Mouse (Mus musculus) frontal cortex, postnatal 14 days (tissue): ENCODE measurements around the gene Ncoa4.
A peak's percentile ranks its signal among the peaks of the same experiment; 100 is the strongest.
"Not testable (repeated sequence)": the region's sequence is repeated elsewhere in the genome, so short reads cannot be mapped to it uniquely, and the experiment has no call there.

Experiments used
- DNase-seq, 2 experiments: peaks; one replicate each; pipeline ENCODE4 v3.0.0; 2022; ENCODE audit warnings: low spot score in 2 of 2

Gene Ncoa4

DNA sequence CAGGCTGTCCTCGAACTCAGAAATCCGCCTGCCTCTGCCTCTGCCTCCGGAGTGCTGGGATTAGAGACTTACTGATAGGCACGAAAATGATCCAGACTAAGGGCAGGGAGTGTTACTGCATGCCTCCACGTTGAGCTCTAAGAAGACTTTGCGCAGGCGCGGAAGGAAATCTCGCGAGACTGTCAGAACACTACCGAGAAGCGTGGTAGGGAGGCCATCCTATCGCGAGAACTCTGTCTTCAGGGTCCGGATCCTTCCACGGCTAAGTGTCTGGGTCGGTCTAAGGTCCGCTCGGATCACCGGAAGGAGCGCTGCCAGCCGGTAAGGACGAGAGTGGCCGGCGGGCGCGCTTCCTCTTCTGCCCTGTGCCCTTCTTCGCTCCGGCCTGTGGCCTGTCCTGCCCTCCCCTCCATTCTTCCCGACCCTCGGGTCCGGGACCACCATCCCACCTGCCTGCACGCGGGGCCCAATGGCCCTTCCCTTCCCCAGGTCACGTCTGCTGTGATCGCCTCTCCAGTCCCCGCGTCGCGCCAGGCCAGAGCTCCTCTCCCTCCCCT, at the start of gene Ncoa4:
Gene Ncoa4, plus strand, starts transcription at position 176 of the 557 bp plus-strand sequence.
- peak; percentile 97 to 98 for DNase-seq

DNA sequence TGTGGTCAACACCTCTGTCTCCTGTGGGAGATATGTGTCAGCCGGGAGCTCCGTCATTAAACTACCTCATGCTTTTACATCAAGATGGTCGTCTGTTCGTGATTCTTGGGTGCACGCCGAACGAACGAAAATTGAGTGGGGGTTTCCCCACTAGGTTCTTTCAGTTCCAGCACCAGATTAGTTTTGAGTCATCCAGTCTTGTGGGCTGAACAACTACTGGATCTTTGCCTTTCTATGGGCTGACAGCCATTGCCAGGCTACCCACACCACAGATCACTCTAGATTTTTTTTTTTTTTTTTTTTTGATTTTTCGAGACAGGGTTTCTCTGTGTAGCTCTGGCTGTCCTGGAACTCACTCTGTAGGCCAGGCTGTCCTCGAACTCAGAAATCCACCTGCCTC, 47.5 kb upstream of the Ncoa4 start:
- DNase-seq, result not testable (repeated sequence)

DNA sequence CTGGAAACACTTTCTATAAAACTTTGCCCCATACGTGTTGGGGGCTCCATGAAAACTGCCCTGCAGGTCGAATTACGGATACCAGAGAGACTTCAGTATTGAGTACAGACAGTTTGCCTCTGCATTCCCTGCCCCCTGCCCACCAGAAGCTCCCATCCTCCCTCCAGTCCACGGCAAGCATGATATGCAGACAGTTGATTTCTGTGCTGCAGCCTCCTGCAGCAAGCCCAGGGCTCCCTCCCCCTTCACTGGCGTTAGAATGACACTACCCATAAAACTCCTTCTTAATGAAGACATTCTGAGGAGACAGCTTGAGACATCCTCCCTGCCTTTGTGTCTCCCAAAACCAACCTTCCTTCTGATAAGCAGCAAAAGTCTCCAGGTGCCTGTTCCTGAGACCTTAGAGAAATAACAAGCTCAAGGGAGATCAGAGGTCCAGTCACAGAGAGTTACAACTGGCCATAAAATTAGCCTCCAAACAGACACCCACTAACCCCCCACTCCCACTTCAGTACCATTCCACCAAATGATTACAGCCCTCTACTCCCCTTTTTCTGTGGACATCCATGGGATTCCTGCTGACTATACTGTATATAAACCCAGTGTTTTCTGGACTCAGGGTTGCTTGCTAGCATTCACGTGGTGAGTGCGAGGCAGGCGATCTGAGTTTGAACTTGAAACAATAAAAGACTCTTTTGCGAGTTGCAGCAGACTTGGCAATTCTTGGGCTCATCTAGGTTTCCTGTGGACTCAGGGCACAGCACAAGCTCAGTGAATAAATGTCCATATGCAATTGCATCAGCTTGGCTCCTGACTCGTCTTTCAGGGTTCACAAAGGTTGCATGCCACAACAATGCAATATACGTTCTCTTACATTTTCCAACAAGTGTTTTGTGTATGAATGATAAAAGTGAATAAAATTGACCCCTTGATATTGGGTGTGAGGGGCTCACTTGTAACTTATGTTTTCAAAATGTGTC, 38.4 kb upstream of the Ncoa4 start:
- DNase-seq, result no peak

DNA sequence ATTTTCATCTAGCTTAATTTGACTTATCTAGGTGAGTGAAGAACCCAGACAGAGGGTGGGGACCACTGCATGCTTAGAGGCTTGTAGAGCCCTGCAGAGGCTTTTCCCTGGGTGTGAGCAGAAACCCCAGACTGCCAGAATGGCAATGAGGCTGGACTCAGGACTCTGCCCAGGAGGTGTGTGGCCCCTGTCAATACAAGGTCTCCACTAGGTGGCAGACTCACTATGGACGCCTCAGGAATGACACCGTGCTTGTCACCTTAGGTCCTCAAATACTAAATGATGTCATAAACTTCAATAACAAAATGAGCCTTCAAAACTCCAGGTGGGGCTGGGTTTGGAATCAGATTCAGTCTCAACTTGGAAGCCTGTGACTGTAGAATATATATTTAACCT, 37.7 kb upstream of the Ncoa4 start:
- no peak for DNase-seq

DNA sequence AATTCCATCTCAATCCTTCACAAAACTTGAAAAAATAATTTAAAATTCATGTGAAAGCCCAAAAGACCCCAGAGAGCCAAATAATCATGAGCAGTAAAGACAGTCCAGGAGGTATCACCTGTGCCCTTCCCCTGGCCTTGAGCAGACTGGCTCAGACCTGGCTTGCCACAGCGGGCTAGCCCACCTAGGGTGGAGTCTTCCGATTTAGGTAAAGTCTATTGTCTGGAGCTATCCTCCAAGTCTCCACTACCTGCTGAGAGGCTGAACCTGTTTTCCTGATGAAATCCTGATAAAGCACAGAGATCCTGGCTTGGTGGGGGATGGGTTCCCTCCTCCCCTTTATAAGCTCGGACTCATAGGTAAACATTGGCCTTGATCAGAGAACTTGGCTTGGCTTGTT, 35.4 kb upstream of the Ncoa4 start:
- DNase-seq, result no peak

DNA sequence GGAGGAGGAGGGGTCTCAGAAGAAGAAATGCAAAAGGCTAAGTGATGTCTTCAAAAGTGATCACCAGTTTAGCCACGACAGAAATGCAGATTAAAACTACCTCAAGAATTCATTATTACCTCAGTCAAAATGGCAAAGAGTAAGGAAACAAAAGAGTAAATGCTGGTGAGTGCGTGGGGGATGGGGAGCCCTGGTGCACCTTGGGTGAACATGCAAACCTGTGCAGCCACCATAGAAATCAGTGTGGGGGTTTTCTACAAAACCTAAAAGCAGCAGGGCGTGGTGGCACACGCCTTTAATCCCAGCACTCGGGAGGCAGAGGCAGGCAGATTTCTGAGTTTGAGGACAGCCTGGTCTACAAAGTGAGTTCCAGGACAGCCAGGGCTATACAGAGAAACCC, 34.4 kb upstream of the Ncoa4 start:
- not testable (repeated sequence) for DNase-seq

DNA sequence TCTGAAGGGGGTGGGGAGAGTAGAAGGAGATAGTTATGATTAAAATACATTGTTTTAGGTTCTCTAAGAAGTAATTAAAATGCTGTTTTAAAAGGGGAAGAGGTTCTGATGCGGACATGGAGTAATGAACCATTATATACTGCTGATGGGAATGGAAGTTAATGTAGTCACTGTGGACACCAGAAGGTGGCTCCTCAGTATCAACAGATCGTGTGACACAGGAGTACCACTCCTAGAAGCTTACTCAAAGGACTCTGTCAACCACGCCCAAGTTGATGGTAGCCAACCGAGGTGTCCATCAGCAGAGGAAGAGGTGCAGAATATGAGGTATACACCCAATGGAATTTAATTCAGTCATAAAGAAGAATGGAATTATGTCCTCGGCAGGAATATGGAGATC, 31.3 kb upstream of the Ncoa4 start:
- DNase-seq, result no peak

DNA sequence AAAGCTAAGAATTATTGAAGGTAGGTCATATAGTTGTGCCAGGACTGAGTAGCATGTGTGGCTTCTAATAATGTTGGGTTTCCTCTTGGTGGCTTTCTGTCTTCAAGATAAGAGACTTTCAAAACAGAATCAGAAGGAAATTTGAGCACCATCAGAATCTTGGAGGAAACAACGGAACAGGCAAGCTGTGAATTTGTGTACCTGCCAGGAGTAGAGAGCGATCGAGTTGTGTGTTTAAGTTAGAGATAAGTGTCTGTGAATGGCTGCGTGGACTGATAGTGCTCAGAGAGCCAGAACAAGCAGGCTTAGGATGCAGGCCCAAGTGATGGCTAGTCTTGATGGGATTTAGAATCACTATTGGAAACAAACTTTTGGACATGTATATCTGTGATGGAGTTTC, 27.8 kb upstream of the Ncoa4 start:
- DNase-seq, result no peak

DNA sequence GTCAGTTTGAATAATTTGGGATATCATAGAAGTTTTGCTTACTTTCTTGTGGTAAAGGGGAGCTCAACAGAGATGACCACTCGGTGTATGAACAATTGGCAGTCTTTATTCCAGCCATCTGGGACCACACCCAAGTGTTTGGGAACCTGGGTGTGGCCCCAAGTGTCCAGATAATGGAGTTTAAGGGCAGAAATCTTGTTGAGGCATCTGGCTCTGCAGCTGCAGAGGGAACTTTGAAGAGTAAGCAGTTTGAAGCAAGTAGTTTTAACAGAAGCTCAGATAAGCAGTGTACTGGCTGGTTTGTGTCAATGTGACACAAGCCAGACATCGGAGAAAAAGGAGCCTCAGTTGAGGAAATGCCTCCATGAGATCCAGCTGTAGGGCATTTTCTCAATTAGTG, 25.4 kb upstream of the Ncoa4 start:
- DNase-seq, result no peak

DNA sequence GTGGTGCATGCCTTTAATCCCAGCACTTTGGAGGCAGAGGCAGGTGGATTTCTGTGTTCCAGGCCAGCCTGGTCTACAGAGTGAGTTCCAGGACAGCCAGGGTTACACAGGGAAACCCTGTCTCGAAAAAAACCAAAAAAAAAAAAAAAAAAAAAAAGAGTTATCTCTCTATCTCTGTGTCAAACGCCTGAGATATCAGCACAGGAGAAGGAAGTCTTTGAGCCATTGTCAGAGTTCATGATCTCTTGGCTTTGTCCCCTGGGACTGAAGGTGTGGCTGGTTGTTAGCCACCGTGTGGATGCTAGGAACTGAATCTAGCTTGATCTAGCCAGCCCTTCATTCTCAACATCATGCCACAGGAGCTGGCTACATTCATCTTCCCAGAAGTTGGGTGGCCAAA, 23.2 kb upstream of the Ncoa4 start:
- not testable (repeated sequence) for DNase-seq

DNA sequence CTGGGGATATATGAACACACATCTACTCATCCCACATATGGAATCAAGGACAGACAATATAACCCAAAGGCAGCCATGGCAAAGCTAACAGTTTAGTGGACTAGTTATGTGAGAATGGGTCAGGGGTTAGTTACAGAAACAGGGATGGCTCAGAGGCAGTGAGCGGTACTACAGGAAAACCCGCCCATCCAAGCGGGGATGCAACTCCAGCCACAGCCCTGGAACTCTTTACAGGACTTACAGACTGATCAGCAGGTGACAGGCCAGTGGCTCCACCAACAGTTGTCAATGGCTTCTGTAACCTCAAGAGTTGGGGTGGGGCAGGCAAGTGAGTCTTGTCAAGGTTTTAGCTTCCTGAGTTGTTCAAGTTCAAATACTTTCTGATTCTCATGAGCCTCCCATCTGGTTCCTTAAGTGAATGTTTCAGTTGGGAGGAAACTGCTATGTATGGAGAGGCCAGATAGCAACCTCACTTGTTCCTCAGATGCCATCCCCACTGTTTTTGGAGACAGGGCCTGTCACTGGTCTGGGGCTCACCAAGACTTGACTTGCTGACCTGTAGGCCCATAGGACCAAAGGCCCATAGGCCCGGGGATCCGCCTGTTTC, 19.2 kb upstream of the Ncoa4 start:
- DNase-seq, result no peak

DNA sequence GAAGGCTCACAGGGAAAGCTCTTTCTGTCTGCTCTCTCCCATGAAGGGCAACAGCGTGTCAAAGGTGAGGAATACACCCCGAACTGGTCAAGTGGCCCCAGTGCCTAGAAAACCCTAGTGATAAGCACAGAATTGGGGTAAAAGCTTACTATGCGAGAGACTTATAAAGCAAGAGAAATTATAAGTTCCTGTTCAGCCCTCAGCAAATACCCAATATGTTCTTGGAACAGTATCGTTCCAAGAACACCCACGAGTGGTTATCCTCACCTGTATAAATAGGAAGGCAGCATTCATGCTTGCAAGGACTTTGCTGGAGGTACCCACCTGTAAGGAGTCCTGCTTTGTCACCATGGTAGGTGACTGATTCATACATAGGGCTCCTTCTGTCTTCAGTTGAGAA, 17.9 kb upstream of the Ncoa4 start, which contains the start of gene Msmb:
Gene Msmb, plus strand, starts transcription at position 301 of the 400 bp plus-strand sequence.
- DNase-seq, result no peak

DNA sequence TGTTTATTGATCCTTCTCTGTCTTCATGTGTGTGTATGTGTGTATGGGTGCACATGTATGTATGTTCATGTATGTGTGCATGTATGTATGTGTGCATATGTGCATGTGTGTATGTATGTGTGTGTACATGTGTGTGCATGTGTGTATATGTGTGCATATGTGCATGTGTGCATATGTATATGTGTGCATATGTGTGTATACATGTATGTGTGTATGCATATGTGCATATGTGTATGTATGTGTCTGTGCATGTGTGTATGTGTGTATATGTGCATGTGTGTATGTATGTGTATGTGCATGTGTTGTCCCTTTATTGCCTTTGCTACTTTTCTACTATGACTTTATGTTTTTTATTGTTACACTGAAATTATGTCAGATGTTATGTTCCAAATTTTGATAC, 14.9 kb upstream of the Ncoa4 start:
- DNase-seq, result no peak

DNA sequence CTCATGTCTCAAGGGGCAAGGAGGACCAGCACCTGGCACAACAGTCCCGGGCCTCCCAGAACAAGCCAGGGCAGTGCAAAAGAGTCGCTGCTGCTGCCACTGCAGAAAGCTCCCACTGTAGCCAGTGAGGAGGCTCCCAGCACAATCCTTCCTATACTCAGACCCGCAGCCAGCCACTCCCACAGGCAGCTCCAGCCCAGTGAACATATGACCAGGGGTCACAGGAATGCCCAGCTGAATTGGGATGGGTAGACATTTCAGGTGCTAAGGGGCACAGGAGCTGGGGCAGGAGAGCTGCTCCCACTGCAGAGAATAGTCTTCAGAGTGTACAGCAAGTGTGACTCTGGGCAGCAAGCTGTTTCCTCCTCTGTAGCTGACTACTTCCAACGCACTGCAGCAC, 14.3 kb upstream of the Ncoa4 start:
- no peak for DNase-seq

DNA sequence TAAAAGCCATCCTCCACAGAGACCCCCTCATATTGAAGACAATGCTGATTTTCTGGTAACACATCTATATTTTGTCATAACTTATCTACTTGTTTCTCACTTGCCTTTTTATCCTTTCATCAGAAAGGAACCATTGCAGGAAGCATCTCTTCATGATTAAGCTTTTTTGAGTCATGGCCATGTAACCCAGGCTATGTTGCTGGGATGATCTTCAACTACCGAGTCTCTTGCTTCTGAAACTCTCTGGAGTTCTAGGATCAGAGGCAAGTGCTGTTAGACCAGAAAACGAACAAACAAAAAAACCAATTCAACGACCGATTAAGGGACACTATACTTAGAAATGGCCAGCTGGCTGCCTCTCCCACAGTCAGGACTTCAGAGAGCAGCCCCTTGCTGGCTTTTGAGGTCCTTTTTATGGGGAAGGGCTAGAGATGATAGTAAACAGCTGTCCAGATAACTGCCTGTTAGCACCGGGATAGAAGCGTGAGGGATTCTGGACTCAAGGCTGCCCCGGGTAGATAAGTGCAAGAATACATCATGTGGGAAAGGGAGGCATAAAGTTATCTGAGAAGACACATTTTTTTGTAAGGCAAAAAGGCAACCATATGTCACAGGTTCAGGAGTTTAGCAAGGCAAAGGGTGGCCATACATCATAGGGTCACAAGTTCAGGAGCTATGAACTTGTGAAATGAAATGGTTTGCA, 13.7 kb upstream of the Ncoa4 start:
- no peak for DNase-seq

DNA sequence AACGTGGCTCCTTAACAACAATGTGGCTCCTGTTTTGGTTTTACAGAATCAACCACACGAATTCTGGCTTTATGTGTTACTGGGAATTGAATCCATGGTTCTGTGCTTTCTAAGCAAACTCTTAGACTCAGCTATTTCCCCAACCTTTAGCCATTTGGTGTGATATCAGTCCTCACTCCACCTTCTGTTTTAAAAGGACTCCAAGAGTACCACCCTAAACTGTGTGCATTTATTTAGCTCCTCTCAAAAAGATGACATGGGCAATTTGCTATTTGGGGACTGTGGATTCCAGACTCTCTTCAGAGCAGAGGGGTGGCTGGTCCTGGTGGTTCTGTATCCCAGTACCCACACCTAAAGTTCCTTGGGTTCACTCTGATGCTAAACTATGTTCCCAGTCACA, 13.1 kb upstream of the Ncoa4 start:
- no peak for DNase-seq

DNA sequence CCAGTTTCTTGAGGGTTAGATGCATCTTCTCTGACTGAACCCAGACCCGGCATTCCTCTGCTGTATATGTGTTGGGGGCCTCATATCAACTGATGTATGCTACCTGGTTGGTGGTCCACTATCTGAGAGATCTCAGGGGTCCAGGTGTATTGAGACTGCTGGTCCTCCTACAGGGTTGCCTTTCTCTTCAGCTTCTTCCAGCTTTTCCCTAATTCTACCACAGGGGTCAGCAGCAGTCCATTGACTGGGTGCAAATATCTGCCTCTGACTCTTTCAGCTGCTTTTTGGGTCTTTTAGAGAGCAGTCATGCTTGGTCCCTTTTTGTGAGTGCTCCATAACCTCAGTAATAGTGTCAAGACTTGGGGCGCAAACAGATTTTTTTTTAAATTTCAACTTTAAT, 8.8 kb upstream of the Ncoa4 start:
- no peak for DNase-seq

DNA sequence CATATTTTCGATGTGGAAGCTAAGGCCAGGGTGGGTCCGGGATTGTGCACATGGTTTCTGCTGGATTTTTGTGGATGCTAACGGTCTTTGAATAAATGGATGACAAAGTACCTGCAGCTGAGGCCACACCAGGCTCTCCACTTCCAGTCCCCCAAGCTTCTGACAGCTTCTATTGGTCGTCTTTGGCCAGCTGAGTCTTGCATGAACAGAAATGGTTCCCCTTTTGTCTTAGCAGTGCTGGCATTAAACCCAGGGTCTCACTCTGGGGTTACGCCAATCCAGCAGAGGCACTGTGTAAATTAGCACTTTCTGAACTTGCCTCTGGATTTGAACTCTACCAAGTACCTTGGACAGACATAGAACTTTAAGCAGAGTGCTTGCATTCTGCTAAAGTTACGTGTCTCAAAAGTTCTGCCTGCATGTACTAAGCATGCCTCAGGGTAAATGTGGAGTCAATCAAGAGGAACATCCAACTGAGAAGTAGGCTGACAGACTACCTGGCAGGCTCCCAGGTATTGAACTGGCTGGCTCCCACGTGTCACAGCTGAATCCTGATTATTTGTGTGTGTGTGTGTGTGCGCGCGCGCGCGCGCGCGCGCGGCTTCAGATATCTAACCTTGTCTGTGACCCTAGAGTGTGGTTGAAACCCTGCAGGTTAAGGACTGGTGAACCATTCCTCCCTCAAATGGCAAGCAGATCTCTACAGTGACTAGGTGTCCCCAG, 7.3 kb upstream of the Ncoa4 start:
- DNase-seq, result no peak

DNA sequence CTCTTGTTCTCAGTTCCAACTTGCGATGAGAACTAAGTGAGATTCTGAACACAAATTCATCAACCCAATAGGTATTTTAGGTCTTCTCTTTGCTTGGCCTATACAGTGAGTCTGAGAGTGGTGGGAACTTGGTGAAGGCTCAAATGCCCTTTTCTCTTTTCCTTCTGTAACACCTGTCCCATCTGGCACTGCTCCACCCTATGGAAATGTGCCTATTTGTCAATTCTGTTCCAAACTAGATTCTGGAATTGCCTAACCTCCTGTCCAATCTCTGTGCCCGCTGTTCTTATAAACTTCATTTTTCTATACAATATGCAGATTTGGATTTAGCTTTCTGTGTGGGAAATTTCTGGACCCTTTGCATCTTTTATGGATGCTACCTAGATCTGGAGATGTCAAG, 6.5 kb upstream of the Ncoa4 start:
- DNase-seq, result no peak

DNA sequence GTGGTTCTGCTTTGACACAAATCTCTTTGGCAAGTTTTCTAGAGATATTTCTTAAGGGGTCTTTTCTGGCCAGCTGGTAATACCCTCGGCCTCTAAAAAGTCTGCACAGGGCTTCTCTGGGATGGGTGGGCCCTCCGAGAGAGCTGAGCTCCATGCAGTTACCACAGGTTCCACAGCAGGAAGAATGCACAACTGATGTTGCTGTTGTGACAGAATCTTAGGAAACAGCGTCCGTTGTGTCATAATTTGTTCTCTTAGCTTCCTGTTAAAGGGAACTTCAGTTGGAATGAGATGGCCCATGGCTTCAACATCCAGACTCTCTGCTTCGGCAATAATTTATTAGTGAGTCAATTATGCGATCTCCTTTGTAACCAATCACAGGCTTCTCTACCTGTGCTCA, 4.9 kb upstream of the Ncoa4 start:
- no peak for DNase-seq

DNA sequence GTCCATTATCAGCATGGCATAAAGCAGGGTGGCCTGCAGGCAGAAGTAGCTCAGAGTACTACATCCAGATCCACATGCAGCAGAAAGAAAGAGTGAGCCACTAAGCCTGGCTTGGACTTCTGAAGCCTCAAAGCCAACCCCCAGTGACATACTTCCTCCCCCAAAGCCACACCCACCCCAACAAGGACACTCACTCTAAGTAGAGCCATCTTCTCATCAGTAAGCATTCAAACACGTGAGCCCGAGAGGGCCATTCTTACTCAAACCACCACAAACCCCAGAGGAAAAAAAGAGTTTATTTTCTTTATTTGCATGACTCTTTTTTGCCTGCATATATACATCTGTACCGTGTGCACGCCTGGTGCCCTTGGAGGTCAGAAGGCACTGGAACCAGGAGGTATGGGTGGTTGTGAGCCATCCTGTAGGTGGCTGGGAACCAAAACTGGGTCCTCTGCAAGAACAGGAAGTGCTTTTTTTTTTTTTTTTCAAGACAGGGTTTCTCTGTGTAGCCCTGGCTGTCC, 455 bp upstream of the Ncoa4 start:
- no peak for DNase-seq
